Mouse (Mus musculus) liver, postnatal 0 days (tissue): Measurements from ENCODE around the gene Cemip.

Experiments used
- CTCF ChIP-seq: sonication (generic); IDR thresholded peaks from 2 replicates; pipeline ENCODE4 v1.5.1; 2016; ENCODE audit warnings: antibody characterized with exemption, low read depth
- EP300 ChIP-seq: IDR thresholded peaks from 2 replicates; pipeline ENCODE4 v1.6.1; 2016; ENCODE audit warnings: antibody characterized with exemption, low read depth, mild to moderate bottlenecking

DNA sequence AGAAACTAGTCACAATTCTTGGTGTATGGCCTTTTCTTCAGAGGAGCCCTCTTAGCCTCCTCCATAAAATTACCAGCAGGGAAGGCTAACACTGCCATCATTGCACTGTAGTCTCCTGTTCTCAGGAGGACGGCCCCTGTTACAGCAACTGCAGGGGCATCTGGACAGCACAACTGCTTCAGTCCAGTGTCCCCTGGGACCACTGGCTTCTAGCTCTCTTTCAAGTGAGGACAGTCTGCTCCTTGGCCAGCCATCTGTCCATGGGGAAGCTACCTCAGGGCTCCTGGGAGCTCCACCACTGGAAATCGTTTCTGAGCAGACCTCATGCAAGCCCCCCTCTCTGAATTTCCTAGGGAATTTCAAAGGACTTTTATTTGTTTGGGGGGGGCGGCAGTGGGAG is 185.8 kb downstream of the Cemip start:
- TF ChIP-seq CTCF (no peak), EP300 (no peak)
